Mouse (Mus musculus) C2C12 (cell line): ENCODE measurements at regions not wholly inside any gene's neighbourhood (a gene's known extent, or its start where the extent isn't known, plus 50 kb on each side); places are given as distances from the start of the nearest gene placed in this dataset.

ENCODE experiments used
- H3K27me3 ChIP-seq: one replicate; pipeline ENCODE4 v1.6.1; 2011; ENCODE audit not compliant: control insufficient read depth, insufficient read depth, insufficient read length
- H3K36me3 ChIP-seq: one replicate; pipeline ENCODE4 v1.6.1; 2011; ENCODE audit not compliant: control insufficient read depth, insufficient read depth
- H3K4me3 ChIP-seq: one replicate; pipeline ENCODE4 v1.5.1; 2011; ENCODE audit warnings: mild to moderate bottlenecking, control low read depth; ENCODE audit not compliant: poor library complexity, insufficient read depth, severe bottlenecking
- H3K79me2 ChIP-seq: one replicate; pipeline ENCODE4 v1.6.1; 2011; ENCODE audit not compliant: control insufficient read depth, insufficient read depth
- H3K79me3 ChIP-seq: one replicate; pipeline ENCODE4 v1.6.1; 2011; ENCODE audit warnings: low read depth, control low read depth
- H3ac ChIP-seq: one replicate; pipeline ENCODE3; 2011; ENCODE audit warnings: low read depth; ENCODE audit not compliant: control insufficient read depth, insufficient read length
- CEBPB ChIP-seq: IDR thresholded peaks from one replicate; pipeline ENCODE4 v1.6.1; 2011; ENCODE audit warnings: low read depth, mild to moderate bottlenecking, control low read depth, moderate library complexity
- CTCF ChIP-seq: IDR thresholded peaks from one replicate; pipeline ENCODE4 v1.5.1; 2011; ENCODE audit not compliant: control insufficient read depth, insufficient read depth, insufficient read length
- FOSL1 ChIP-seq: IDR thresholded peaks from one replicate; pipeline ENCODE4 v1.8.0; 2011; ENCODE audit warnings: mild to moderate bottlenecking, low read length; ENCODE audit not compliant: poor library complexity, insufficient read depth, severe bottlenecking
- MAX ChIP-seq: IDR thresholded peaks from one replicate; pipeline ENCODE4 v1.6.1; 2011; ENCODE audit warnings: mild to moderate bottlenecking, control low read depth
- MYOD1 ChIP-seq: IDR thresholded peaks from one replicate; pipeline ENCODE4 v1.6.1; 2011; ENCODE audit warnings: low read depth; ENCODE audit not compliant: control insufficient read depth, insufficient read length
- MYOG ChIP-seq: IDR thresholded peaks from one replicate; pipeline ENCODE4 v1.6.1; 2011; ENCODE audit not compliant: control insufficient read depth, insufficient read length; ENCODE audit errors: extremely low read depth
- USF1 ChIP-seq: IDR thresholded peaks from one replicate; pipeline ENCODE4 v1.6.1; 2011; ENCODE audit warnings: low read depth, mild to moderate bottlenecking, control low read depth, moderate library complexity

GRCm38 (mm10) chr2:137371062-137371461 is 254.6 kb upstream of the Jag1 start:
- no peaks in the 10 kb centered on the region for H3K79me3 ChIP-seq
- TF ChIP-seq MYOG (no peak), CEBPB (no peak), MAX (no peak), FOSL1 (no peak), USF1 (no peak), CTCF (no peak)
- H3K27me3 ChIP-seq = no peaks in the 10 kb centered on the region
- H3K4me3 ChIP-seq = no peak overlapping the region
- no peaks in the 10 kb centered on the region for H3K79me2 ChIP-seq
- no peak overlapping the region for H3ac ChIP-seq
- H3K36me3 ChIP-seq = no peaks in the 10 kb centered on the region

- no peaks in the 10 kb centered on the region for H3K79me2 ChIP-seq
- H3ac ChIP-seq = no peak overlapping the region
- TF ChIP-seq MYOD1 (no peak), CTCF (no peak), MYOG (no peak), MAX (no peak), FOSL1 (no peak), CEBPB (no peak), USF1 (no peak)
- no peaks in the 10 kb centered on the region for H3K27me3 ChIP-seq
- no peaks in the 10 kb centered on the region for H3K36me3 ChIP-seq
- H3K4me3 ChIP-seq = no peak overlapping the region
- no peaks in the 10 kb centered on the region for H3K79me3 ChIP-seq
These were observed 246.6 kb upstream of the Jag1 start for GRCm38 (mm10) chr2:137363006-137363405.

DNA sequence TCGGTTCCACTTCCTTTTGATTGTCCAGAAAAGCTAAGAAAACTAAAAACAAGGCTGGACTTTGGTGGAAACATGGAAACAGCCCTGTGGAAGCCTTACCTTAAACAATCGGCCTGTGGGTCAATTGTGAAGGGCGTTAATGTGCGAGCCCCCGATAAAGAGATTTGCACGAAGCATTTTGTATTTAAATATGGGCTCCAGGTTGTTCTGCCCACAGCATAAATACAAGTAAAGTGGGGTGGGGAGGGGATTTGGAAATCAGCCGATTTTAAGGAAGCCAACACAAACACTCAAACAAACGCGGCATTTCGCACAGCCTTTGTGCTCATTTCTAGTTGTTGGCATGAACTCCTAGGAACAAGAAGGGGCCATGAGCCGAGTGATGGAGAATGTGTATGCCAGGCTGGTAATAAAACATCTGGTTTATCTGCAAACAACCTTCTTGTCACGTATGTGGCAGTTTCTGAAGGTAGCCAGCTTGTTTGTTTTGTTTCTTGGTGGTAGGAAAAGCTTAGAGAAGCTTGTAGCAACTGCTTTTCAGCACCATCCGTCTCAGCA is 240.8 kb upstream of the Jag1 start:
- no peak for TF ChIP-seq USF1
- TF ChIP-seq MYOD1 = no peak
- no peak for TF ChIP-seq CEBPB
- no peak for TF ChIP-seq MYOG
- TF ChIP-seq MAX = no peak
- TF ChIP-seq FOSL1 = no peak
- TF ChIP-seq CTCF = no peak

GRCm38 (mm10) chr2:137343736-137344135 is 227.3 kb upstream of the Jag1 start:
- Histone ChIP-seq H3K4me3 (no peak overlapping the region), H3K36me3 (no peaks in the 10 kb centered on the region), H3K79me2 (no peaks in the 10 kb centered on the region), H3ac (no peak overlapping the region), H3K79me3 (no peaks in the 10 kb centered on the region), H3K27me3 (no peaks in the 10 kb centered on the region)
- TF ChIP-seq FOSL1 = no peak
- TF ChIP-seq MYOG = no peak
- no peak for TF ChIP-seq MAX
- TF ChIP-seq USF1 = no peak
- no peak for TF ChIP-seq MYOD1
- TF ChIP-seq CEBPB = no peak
- TF ChIP-seq CTCF = no peak

More for the DNA sequence above, 240.8 kb upstream of the Jag1 start:
- Histone ChIP-seq H3K4me3 (no peak overlapping the region), H3ac (no peak overlapping the region), H3K79me3 (no peaks in the 10 kb centered on the region), H3K36me3 (no peaks in the 10 kb centered on the region), H3K27me3 (no peaks in the 10 kb centered on the region), H3K79me2 (no peaks in the 10 kb centered on the region)

DNA sequence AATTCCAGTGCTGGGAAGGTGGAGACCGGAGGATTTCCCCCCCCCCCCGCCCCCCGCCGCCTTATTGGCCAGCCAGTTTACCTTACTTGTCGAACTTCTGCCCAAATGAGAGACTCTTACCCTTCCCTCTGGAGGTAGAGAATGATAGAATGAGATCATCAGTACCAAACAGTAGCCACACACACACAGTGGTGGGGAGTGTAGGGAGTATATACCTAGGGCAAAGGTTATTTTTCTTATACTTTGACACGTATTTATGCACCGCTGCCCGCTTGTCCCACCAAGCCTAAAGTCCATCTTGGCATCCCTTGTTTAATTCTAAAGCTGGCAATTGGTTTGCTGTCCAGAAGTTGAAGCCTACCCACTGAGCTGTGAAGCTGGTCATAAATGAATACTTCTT is 213.6 kb upstream of the Jag1 start:
- H3K27me3 ChIP-seq = no peaks in the 10 kb centered on the region
- H3K79me3 ChIP-seq = no peaks in the 10 kb centered on the region
- H3K36me3 ChIP-seq = no peaks in the 10 kb centered on the region
- TF ChIP-seq FOSL1 (no peak), MYOG (no peak), MAX (no peak), CTCF (no peak), CEBPB (no peak)
- H3ac ChIP-seq = no peak overlapping the region
- no peak overlapping the region for H3K4me3 ChIP-seq
- no peaks in the 10 kb centered on the region for H3K79me2 ChIP-seq

GRCm38 (mm10) chr2:137323445-137323844 is 207.0 kb upstream of the Jag1 start:
- TF ChIP-seq MYOD1 (no peak), FOSL1 (no peak), MYOG (no peak), CEBPB (no peak), MAX (no peak), CTCF (no peak), USF1 (no peak)
- Histone ChIP-seq H3K36me3 (no peaks in the 10 kb centered on the region), H3K27me3 (no peaks in the 10 kb centered on the region), H3K4me3 (no peak overlapping the region), H3ac (no peak overlapping the region), H3K79me2 (no peaks in the 10 kb centered on the region), H3K79me3 (no peaks in the 10 kb centered on the region)
